In genomic region chr3:95494342-95494741, GRCm38 (mm10) we compare ENCODE assay signal across 9 mouse cellular contexts. TPM values are rescaled to one million over a fixed set of nuclear protein-coding genes. Genes with fewer than 3 reads are reported as not detected.
DNase-seq lines count a peak whose midpoint lies in the region; ATAC-seq and TF ChIP-seq lines count a peak whose summit lies in the region.
"Had no signal": no experiment of that assay in that cellular context is flagged by ENCODE, and none has a peak within 500 bp of the region (broad histone marks: within the 10 kb centered on the region; RNA-seq: fewer than 3 reads in every experiment).

No protein-coding gene starts in this region.

- H3K9me3 ChIP-seq in midbrain, embryonic 11.5 days (ENCODE audit: control insufficient read depth, low read length) = no peaks in the 10 kb centered on the region
- no peaks in the 10 kb centered on the region for H3K9me3 ChIP-seq in midbrain, embryonic 16.5 days (replicated peaks; ENCODE audit: control insufficient read depth, low read length, poor library complexity, severe bottlenecking)
- H3K9me3 ChIP-seq in limb, embryonic 14.5 days (ENCODE audit: control insufficient read depth, low read length) = no peaks in the 10 kb centered on the region
- H3K9me3 ChIP-seq: heart, embryonic 15.5 days had no signal

- no peak overlapping the region for H3K4me2 ChIP-seq in midbrain, embryonic 11.5 days
- no peak overlapping the region for H3K4me2 ChIP-seq in midbrain, embryonic 16.5 days (ENCODE audit: low read length)
- H3K4me2 ChIP-seq in limb, embryonic 14.5 days (replicated peaks; ENCODE audit: low read depth, low read length, severe bottlenecking) = no peak overlapping the region
- H3K4me2 ChIP-seq: heart, embryonic 15.5 days had no signal

- H3K27me3 ChIP-seq in midbrain, embryonic 11.5 days (ENCODE audit: control insufficient read depth, insufficient read depth, low read length) = no peaks in the 10 kb centered on the region
- H3K27me3 ChIP-seq in midbrain, embryonic 16.5 days (ENCODE audit: control insufficient read depth, insufficient read depth, low read depth, low read length) = no peaks in the 10 kb centered on the region
- no peaks in the 10 kb centered on the region for H3K27me3 ChIP-seq in limb, embryonic 14.5 days (ENCODE audit: control insufficient read depth, insufficient read depth, low read length)
- H3K27me3 ChIP-seq: heart, embryonic 15.5 days had no signal

- no peak overlapping the region for H3K9ac ChIP-seq in midbrain, embryonic 11.5 days (ENCODE audit: low read length)
- no peak overlapping the region for H3K9ac ChIP-seq in midbrain, embryonic 16.5 days (ENCODE audit: low read depth, low read length)
- H3K9ac ChIP-seq in limb, embryonic 14.5 days (ENCODE audit: low read depth, low read length, severe bottlenecking) = no peak overlapping the region
- H3K9ac ChIP-seq: heart, embryonic 15.5 days had no signal

- TF ChIP-seq CTCF in cortical plate, adult 2 months (IDR thresholded peaks at IDR 0.05; ENCODE audit: extremely low read depth, insufficient read depth, low read length) = peak; percentile 48

- no peak overlapping the region for H3K27ac ChIP-seq in midbrain, embryonic 11.5 days (ENCODE audit: low read depth, low read length)
- H3K27ac ChIP-seq in midbrain, embryonic 16.5 days (ENCODE audit: low read length) = no peak overlapping the region
- no peak overlapping the region for H3K27ac ChIP-seq in cortical plate, adult 2 months (ENCODE audit: insufficient read depth, low read length)
- H3K27ac ChIP-seq in limb, embryonic 14.5 days (replicated peaks; ENCODE audit: low read depth, low read length) = 0 out of 2 replicates have a peak overlapping the region, but pooled peaks have one; percentile 26
- H3K27ac ChIP-seq: heart, embryonic 15.5 days had no signal

- WGBS in midbrain, embryonic 11.5 days = 65% methylated on average over 6 of the region's 6 CpGs
- WGBS in midbrain, embryonic 16.5 days = 64% methylated on average over 6 of the region's 6 CpGs
- 36% methylated on average over 6 of the region's 6 CpGs for WGBS in limb, embryonic 14.5 days

- DNase-seq in midbrain, embryonic 11.5 days (ENCODE audit: low spot score, missing footprints) = peak; percentile 94
- DNase-seq in adipocyte (ENCODE audit: low spot score) = peak; percentile 28
- peak; percentile 22 for DNase-seq in limb, embryonic 14.5 days (ENCODE audit: low spot score)

- H3K4me3 ChIP-seq in midbrain, embryonic 11.5 days (ENCODE audit: low read depth, low read length) = no peak overlapping the region
- H3K4me3 ChIP-seq in midbrain, embryonic 16.5 days (ENCODE audit: low read depth, low read length) = no peak overlapping the region
- H3K4me3 ChIP-seq in cortical plate, adult 2 months (ENCODE audit: insufficient read depth, low read length) = no peak overlapping the region
- no peak overlapping the region for H3K4me3 ChIP-seq in limb, embryonic 14.5 days (replicated peaks; ENCODE audit: low read length)
- H3K4me3 ChIP-seq: heart, embryonic 15.5 days had no signal

- no peaks in the 10 kb centered on the region for H3K4me1 ChIP-seq in midbrain, embryonic 11.5 days (ENCODE audit: control insufficient read depth, insufficient read depth, low read length)
- no peaks in the 10 kb centered on the region for H3K4me1 ChIP-seq in midbrain, embryonic 16.5 days (ENCODE audit: control insufficient read depth, insufficient read depth, low read length)
- peaks cover 6% of the 10 kb centered on the region; the same call in 1 of the 2 replicates for H3K4me1 ChIP-seq in cortical plate, adult 2 months (ENCODE audit: control insufficient read depth, insufficient read depth, low read length)
- H3K4me1 ChIP-seq in limb, embryonic 14.5 days (ENCODE audit: control insufficient read depth, insufficient read depth, low read length) = peaks cover 7% of the 10 kb centered on the region; the same call in 1 of the 2 replicates

- no peak for ATAC-seq in midbrain, embryonic 11.5 days (ENCODE audit: low FRiP score)
- no peak for ATAC-seq in midbrain, embryonic 16.5 days
- peak; percentile 87 for ATAC-seq in granulocyte monocyte progenitor cell, adult 5-6 weeks (replicated peaks; ENCODE audit: poor library complexity, severe bottlenecking)
- ATAC-seq in limb, embryonic 14.5 days (ENCODE audit: low FRiP score, low read depth) = no peak
- peak; percentile 58; the same call in 1 of the 2 replicates for ATAC-seq in neutrophil, adult 5-6 weeks (ENCODE audit: extremely low read depth, insufficient number of reproducible peaks, low FRiP score, poor library complexity, severe bottlenecking)
- ATAC-seq in inflammation-experienced regulatory T-cells, adult 6 months = no peak

- H3K36me3 ChIP-seq in midbrain, embryonic 11.5 days (ENCODE audit: control insufficient read depth, insufficient read depth, low read length) = peaks cover 3% of the 10 kb centered on the region; the same call in 1 of the 2 replicates
- H3K36me3 ChIP-seq in midbrain, embryonic 16.5 days (ENCODE audit: control insufficient read depth, insufficient read depth, low read length) = peaks cover 23% of the 10 kb centered on the region
- H3K36me3 ChIP-seq in limb, embryonic 14.5 days (ENCODE audit: control insufficient read depth, insufficient read depth, low read length) = peaks cover 69% of the 10 kb centered on the region

- no peak for TF ChIP-seq POLR2A in cortical plate, adult 2 months (IDR thresholded peaks at IDR 0.05; ENCODE audit: extremely low read depth, insufficient read depth, low read length)
- no peak for TF ChIP-seq POLR2A in limb, embryonic 14.5 days (IDR thresholded peaks at IDR 0.05; ENCODE audit: borderline replicate concordance, extremely low read depth, insufficient read depth, insufficient read length)

RNA-seq across cellular contexts. Expression of gene Ctsk, which starts 4.7 kb away (rescaled TPM):
- 6.7 and 8.0 TPM in 2 replicates for polyA plus RNA-seq in midbrain, embryonic 11.5 days (2014; fragmentation: Nextera tagmentation; extraction: Ambion mirVana)
- polyA plus RNA-seq in midbrain, embryonic 16.5 days (2015; fragmentation: Nextera tagmentation; extraction: Ambion mirVana) = 5.7 and 10.8 TPM in 2 replicates
- polyA plus RNA-seq in cortical plate, adult 2 months (2012; rRNA removed) = 5.5 and 6.7 TPM in 2 replicates
- total RNA-seq in granulocyte monocyte progenitor cell, adult 5-6 weeks (2014; fragmentation: Nextera tagmentation) = not detected in 2 replicates
- total RNA-seq in granulocyte monocyte progenitor cell, adult 5-6 weeks (2017) = not detected in 2 replicates
- polyA plus RNA-seq in limb, embryonic 14.5 days (2012; rRNA removed) = 53.2 and 65.1 TPM in 2 replicates
- polyA plus RNA-seq in limb, embryonic 14.5 days (2014; fragmentation: Nextera tagmentation; extraction: Ambion mirVana) = 82.1 and 103 TPM in 2 replicates
- 1.7 and 2.8 TPM in 2 replicates for total RNA-seq in neutrophil, adult 5-6 weeks (2017)
- under 1 TPM in 1 of 3 experiments, not detected in 2; 0.44 TPM for polyA plus RNA-seq in inflammation-experienced regulatory T-cells, adult 6 months (2017; shearing (Covaris generic))

RNA-seq across cellular contexts. Expression of gene Ctss, which starts 32.2 kb away (rescaled TPM):
- polyA plus RNA-seq in midbrain, embryonic 11.5 days (2014; fragmentation: Nextera tagmentation; extraction: Ambion mirVana) = 10.2 TPM in 2 replicates
- 10.4 and 11.6 TPM in 2 replicates for polyA plus RNA-seq in midbrain, embryonic 16.5 days (2015; fragmentation: Nextera tagmentation; extraction: Ambion mirVana)
- polyA plus RNA-seq in cortical plate, adult 2 months (2012; rRNA removed) = 95.5 and 100 TPM in 2 replicates
- 26.1 and 42.2 TPM in 2 replicates for total RNA-seq in granulocyte monocyte progenitor cell, adult 5-6 weeks (2014; fragmentation: Nextera tagmentation)
- 74.5 and 94.5 TPM in 2 replicates for total RNA-seq in granulocyte monocyte progenitor cell, adult 5-6 weeks (2017)
- polyA plus RNA-seq in limb, embryonic 14.5 days (2012; rRNA removed) = 10.9 and 14.2 TPM in 2 replicates
- 23.6 and 24.3 TPM in 2 replicates for polyA plus RNA-seq in limb, embryonic 14.5 days (2014; fragmentation: Nextera tagmentation; extraction: Ambion mirVana)
- 904 and 941 TPM in 2 replicates for total RNA-seq in neutrophil, adult 5-6 weeks (2017)
- 100 to 1,000 TPM; 244 to 569 (median 448) TPM for polyA plus RNA-seq in inflammation-experienced regulatory T-cells, adult 6 months (2017; shearing (Covaris generic))

Comparison
In these comparisons a context has a peak if more than half of its experiments do, and no peak if none do; other contexts are left out.
1. ATAC-seq: peak in granulocyte monocyte progenitor cell, adult 5-6 weeks (single experiment) and neutrophil, adult 5-6 weeks (single experiment); none in midbrain, embryonic 11.5 days (single experiment), midbrain, embryonic 16.5 days (single experiment), limb, embryonic 14.5 days (single experiment) and inflammation-experienced regulatory T-cells, adult 6 months (single experiment).
2. DNase-seq: peak in every context shown above with its lines; median percentile 94 in midbrain, embryonic 11.5 days; 28 in adipocyte; 22 in limb, embryonic 14.5 days.